Mouse (Mus musculus) thymus, adult 2 months (tissue): Measurements from ENCODE around the gene Cyp4f15. TPM values are rescaled to one million over a fixed set of nuclear protein-coding genes. Genes with fewer than 3 reads are reported as not detected.

ENCODE experiments used
- DNase-seq: peaks from one replicate; pipeline ENCODE4 v3.0.0; 2021
- H3K27ac ChIP-seq: fragments of 200-500 bp; 2 replicates; pipeline ENCODE4 v1.5.1; 2012; ENCODE audit warnings: low read length, control low read depth; ENCODE audit not compliant: control insufficient read depth, insufficient read depth
- H3K27me3 ChIP-seq: fragments of 200-500 bp; 2 replicates; pipeline ENCODE4 v1.6.1; 2012; ENCODE audit warnings: mild to moderate bottlenecking, low read length, moderate library complexity, mixed read lengths; ENCODE audit not compliant: control insufficient read depth, insufficient read depth
- H3K36me3 ChIP-seq: fragments of 200-500 bp; 2 replicates; pipeline ENCODE4 v1.6.1; 2012; ENCODE audit warnings: mild to moderate bottlenecking, low read length, moderate library complexity; ENCODE audit not compliant: control insufficient read depth, insufficient read depth
- H3K4me1 ChIP-seq: fragments of 200-500 bp; replicated peaks from 2 replicates; pipeline ENCODE4 v1.6.1; 2012; ENCODE audit warnings: low read length; ENCODE audit not compliant: control insufficient read depth, insufficient read depth
- H3K4me3 ChIP-seq: fragments of 200-500 bp; 2 replicates; pipeline ENCODE4 v1.5.1; 2012; ENCODE audit warnings: mild to moderate bottlenecking, low read length, control low read depth, moderate library complexity; ENCODE audit not compliant: control insufficient read depth, insufficient read depth
- CTCF ChIP-seq: fragments of 200-500 bp; IDR thresholded peaks from 2 replicates; pipeline ENCODE4 v1.5.1; 2012; ENCODE audit warnings: mild to moderate bottlenecking, control low read depth, low read length, moderate library complexity, borderline replicate concordance; ENCODE audit not compliant: control insufficient read depth, poor library complexity, insufficient read depth; ENCODE audit errors: extremely low read depth
- POLR2A ChIP-seq: fragments of 200-500 bp; IDR thresholded peaks from 2 replicates; pipeline ENCODE4 v1.6.1; 2012; ENCODE audit warnings: mild to moderate bottlenecking, low read length, control low read depth, moderate library complexity; ENCODE audit not compliant: control insufficient read depth, poor library complexity, insufficient read depth; ENCODE audit errors: extremely low read depth
- WGBS: fragments of 180-500 bp; shearing (Covaris S2); methylation state at CpG from one replicate; pipeline ENCODE4 v1.1.7; 2018; 5-methylcytosine and 5-hydroxymethylcytosine counted together
- polyA plus RNA-seq: library from polyadenylated mRNA; depleted of rRNA; stranded (reverse); fragments of >200 nt; gene quantifications from 2 replicates; pipeline ENCODE4 v1.2.3, GENCODE M21; 2012; rRNA removed

The Cyp4f15 gene
- 0.93 and 1.4 TPM in 2 replicates for polyA plus RNA-seq

DNA sequence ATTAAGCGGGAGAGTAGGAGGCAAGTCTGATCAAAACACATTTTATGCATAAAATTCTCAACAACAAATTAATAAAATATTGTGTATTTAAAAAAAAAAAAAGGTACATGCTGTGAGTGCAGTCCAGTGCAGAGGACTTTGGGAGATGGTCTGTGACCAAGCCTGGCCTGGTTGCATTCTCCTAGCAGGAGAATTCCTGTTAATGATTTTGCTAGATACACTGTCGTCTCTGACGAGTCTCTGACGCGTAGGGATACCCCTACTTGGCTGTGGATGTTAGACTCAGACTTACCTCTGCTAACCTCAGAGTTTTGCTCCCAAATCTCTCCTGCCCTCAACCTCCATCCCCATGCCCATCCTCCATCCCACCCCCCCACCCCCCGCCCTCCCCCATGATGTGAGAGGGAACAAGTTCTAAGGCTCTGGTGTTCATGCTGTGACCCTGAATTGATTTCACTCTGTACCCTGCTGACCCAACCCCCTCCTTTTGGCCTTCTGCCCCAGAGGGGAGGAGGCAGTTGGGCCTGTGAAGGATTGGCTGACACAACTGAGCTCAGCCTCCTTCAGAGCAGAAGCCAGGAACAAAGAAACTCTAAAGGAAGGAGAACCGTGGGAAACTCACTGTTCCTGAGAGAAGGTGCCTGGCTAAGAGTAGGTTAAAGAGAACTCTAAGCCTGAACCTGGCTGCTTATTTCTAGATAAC, at the start of gene Cyp4f15:
Gene Cyp4f15, plus strand, starts transcription at position 580 of the 703 bp plus-strand sequence.
- Histone ChIP-seq H3K27me3 (no peaks in the 10 kb centered on the region), H3K36me3 (no peaks in the 10 kb centered on the region), H3K27ac (no peak within 1 kb of the TSS), H3K4me1 (no peaks in the 10 kb centered on the region), H3K4me3 (no peak within 1 kb of the TSS)
- no peak for DNase-seq
- TF ChIP-seq POLR2A (no peak), CTCF (no peak)
- 48% methylated on average over 7 of the region's 7 CpGs for WGBS

GRCm38 (mm10) chr17:32636341-32636740, 49.1 kb upstream of the Cyp4f15 start:
- no peak for DNase-seq

DNA sequence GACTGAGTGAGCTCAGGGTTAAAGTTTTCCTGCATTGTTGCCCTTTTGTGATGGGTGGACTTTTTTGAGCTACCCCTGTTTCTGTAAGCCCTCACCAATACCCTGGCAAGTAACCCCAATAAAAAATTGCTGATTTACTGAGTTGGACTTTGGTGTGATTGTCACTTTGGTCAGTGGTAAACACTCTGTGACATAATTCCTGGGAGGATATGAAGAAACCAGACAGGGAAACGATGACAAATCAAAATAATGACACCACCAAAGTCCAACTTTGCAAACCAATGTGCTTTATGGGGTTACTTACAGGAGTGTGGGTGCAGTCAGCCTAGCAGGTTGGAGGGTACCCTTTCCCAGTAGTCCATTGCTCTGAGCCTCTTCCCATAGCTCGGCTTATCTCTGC, 48.3 kb upstream of the Cyp4f15 start:
- WGBS: 88% methylated on average over 2 of the region's 2 CpGs
- TF ChIP-seq POLR2A (no peak), CTCF (no peak)
- H3K4me1 ChIP-seq: 0 out of 2 replicates have a peak, but pooled peaks cover 4% of the 10 kb centered on the region

More at GRCm38 (mm10) chr17:32636341-32636740, 49.1 kb upstream of the Cyp4f15 start:
- TF ChIP-seq CTCF: no peak
- TF ChIP-seq POLR2A: no peak
- H3K4me3 ChIP-seq: no peak overlapping the region
- WGBS: 70% methylated on average over 3 of the region's 3 CpGs
- H3K4me1 ChIP-seq: 0 out of 2 replicates have a peak, but pooled peaks cover 4% of the 10 kb centered on the region
- H3K27me3 ChIP-seq: no peaks in the 10 kb centered on the region
- no peak overlapping the region for H3K27ac ChIP-seq
- no peaks in the 10 kb centered on the region for H3K36me3 ChIP-seq

GRCm38 (mm10) chr17:32646631-32647030, 38.8 kb upstream of the Cyp4f15 start:
- H3K27ac ChIP-seq: no peak overlapping the region
- no peak for TF ChIP-seq CTCF
- no peak for TF ChIP-seq POLR2A
- WGBS: 87% methylated on average over 4 of the region's 4 CpGs
- H3K27me3 ChIP-seq: no peaks in the 10 kb centered on the region
- H3K4me1 ChIP-seq: no peaks in the 10 kb centered on the region
- no peak for DNase-seq
- no peaks in the 10 kb centered on the region for H3K36me3 ChIP-seq
- no peak overlapping the region for H3K4me3 ChIP-seq

More for the DNA sequence above, 48.3 kb upstream of the Cyp4f15 start:
- Histone ChIP-seq H3K4me3 (no peak overlapping the region), H3K27me3 (no peaks in the 10 kb centered on the region), H3K36me3 (no peaks in the 10 kb centered on the region), H3K27ac (no peak overlapping the region)
- DNase-seq: no peak

GRCm38 (mm10) chr17:32653860-32654259, 31.6 kb upstream of the Cyp4f15 start:
- WGBS: 98% methylated on average over 4 of the region's 4 CpGs

GRCm38 (mm10) chr17:32657041-32657440, 28.4 kb upstream of the Cyp4f15 start:
- no peaks in the 10 kb centered on the region for H3K36me3 ChIP-seq
- H3K4me3 ChIP-seq: no peak overlapping the region
- DNase-seq: no peak
- no peaks in the 10 kb centered on the region for H3K27me3 ChIP-seq
- H3K4me1 ChIP-seq: no peaks in the 10 kb centered on the region
- WGBS: 64% methylated on average over 3 of the region's 3 CpGs
- H3K27ac ChIP-seq: no peak overlapping the region
- TF ChIP-seq CTCF (no peak), POLR2A (no peak)

More at GRCm38 (mm10) chr17:32653860-32654259, 31.6 kb upstream of the Cyp4f15 start:
- H3K27me3 ChIP-seq: no peaks in the 10 kb centered on the region
- no peaks in the 10 kb centered on the region for H3K36me3 ChIP-seq
- H3K27ac ChIP-seq: no peak overlapping the region
- H3K4me1 ChIP-seq: no peaks in the 10 kb centered on the region
- DNase-seq: no peak
- TF ChIP-seq POLR2A (no peak), CTCF (no peak)
- H3K4me3 ChIP-seq: no peak overlapping the region
